Mouse (Mus musculus): ENCODE results near the gene Eif4ebp2.

- TF ChIP-seq CTCF (IDR thresholded peaks at IDR 0.05; ENCODE audit: borderline replicate concordance, extremely low read depth, insufficient read depth, insufficient read length) (no peak), POLR2A (IDR thresholded peaks at IDR 0.05; ENCODE audit: borderline replicate concordance, extremely low read depth, insufficient read depth, insufficient read length, poor library complexity, severe bottlenecking) (no peak)
Measured at GRCm38 (mm10) chr10:61465009-61465408, 12.5 kb upstream of the Eif4ebp2 start.
